Mouse (Mus musculus): ENCODE measurements around the gene Plxna2.

Gene Plxna2

DNA sequence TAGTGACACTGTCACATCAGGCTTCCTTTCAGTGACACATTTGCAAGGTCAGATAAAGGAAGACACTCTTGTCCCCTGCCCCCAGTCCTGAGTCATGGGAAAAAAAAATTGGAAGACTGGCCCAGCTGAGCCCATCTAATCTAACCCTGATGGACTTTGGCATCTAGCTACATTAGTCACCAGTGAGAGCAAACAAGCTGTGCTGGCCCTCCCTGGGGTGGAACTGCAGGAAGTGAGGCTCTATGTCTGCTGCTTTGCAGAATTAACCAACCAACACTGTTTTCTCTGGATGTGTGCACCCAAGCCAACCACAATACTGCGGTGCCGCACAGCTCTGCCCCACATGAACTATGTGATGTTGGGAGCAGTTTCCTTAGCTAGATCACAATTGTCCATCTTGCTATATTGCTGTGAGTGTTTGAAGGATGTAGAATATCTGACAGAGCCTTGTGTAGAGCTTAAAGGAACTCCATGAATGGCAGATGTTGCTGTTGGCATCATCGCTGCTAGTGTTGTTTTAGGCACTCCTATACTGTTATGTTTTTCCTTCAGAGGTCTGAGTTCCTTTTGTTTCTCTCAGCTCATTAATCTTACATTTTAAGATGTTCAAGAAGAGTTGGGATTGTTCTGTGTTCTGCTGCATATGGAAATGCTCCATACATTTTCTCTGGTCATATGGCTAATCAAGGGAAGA, 42.6 kb downstream of the Plxna2 start:
- no peak for DNase-seq (ENCODE audit: extremely low spot score, low spot score)

DNA sequence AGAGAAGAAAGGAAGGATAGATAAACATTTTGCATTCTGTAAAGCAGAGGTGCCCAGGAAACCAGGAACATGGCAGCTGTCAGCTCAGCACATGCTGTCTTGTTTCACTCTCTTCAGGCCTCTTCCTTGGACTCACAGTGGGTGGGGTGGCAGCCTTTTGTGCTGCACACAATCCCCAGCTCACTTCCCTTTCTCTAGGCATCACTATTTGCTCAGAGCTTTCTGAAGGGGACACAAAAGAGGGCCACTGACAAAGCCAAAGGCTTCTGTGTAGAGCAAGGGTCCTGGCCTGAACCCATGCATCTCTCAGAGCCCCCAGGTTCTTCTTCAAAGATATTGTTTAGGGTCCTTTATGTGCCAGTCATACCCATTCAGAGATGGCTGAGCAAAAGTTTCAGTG, 45.0 kb downstream of the Plxna2 start:
- DNase-seq (ENCODE audit: extremely low spot score, low spot score) = peak; percentile 32

DNA sequence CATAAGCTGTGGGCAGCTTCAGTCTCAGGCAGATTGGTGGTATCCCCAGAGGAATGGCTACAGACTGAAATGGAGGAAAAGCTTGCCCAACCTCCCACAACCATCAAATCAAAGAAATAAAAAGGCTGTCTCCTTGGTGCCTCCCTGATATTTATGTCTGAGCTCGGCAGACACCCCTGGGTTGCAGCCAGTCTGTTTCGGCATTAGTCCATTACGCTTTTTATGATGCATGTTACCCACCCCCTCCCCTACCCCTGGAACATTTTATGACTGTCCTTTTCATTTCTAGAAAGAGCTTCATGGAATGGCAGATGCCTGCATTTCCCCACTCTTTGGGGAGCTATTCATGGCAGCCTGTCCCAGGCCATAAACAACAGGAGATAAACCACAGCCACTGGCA, 47.7 kb downstream of the Plxna2 start:
- no peak for DNase-seq (ENCODE audit: extremely low spot score, low spot score)

DNA sequence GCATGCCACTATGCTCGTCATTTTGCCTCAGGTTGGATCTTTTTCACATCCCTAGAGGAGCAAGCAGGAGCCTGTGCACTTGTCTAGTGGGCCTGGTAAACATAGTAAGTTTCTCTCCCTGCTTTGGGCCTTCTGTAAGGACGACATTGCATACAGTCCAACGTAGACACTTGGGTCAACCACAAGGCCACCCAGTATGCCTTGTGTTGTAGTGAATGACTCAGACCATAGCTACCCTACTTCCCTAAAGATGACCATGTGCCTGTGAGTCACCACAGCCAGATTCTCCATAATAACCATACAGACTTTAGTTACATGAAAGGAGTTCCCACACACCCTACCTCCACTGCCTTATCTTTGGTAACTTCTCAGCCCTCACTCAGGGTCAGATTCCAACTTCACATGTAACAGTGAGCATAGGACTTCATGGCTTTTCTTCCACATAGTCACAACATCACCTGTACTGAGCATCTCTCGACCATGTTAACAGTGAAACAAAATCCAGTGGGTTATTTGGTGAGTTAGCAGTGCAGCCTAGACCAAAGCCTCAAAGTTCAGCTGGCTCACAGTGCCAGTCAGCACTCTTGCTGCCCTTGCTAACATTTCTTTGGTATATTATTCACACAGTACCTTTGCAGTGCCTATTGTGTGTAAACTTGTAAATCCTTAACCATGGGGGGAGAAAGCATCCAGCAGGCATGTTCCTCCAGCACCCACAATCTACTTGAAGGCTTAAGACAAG, 53.9 kb downstream of the Plxna2 start:
- no peak for DNase-seq (ENCODE audit: extremely low spot score, low spot score)

DNA sequence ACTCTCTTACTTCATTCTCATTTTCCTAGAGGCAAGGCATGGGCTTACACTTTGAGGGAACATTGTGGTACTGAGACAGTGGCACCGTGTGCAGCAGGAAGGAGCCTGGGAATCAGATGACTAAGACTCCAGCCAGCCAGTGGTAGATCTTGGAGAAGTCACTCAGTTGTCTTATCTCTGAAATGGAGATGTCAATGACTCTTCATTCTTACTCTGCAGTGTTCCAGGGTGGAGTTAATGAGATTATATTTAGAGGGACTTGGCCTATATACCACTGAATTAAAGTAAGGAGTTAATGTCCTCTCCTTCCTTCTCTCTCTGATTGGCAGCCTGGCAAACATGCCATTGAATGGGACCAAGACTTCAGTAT, 54.5 kb downstream of the Plxna2 start:
- no peak for DNase-seq (ENCODE audit: extremely low spot score, low spot score)

DNA sequence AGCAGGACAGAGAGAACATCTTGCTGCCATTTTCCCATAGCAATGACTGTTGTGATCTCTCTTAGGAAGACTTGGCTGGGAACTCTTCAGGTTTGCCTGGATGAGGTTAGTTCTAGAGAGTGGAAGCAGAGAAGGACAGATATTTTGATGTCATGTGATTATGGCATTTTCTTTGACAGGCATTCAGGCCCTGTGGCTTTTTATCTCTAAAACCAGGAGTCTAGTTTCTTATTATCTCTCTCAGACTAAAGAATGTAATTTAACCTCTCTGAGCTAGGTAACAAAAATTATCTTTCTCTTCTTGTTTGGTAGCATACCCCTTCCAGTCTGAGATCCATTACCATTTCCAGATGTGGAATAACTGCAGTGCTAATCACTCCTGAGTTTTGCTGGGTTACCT, 55.2 kb downstream of the Plxna2 start:
- no peak for DNase-seq (ENCODE audit: extremely low spot score, low spot score)

DNA sequence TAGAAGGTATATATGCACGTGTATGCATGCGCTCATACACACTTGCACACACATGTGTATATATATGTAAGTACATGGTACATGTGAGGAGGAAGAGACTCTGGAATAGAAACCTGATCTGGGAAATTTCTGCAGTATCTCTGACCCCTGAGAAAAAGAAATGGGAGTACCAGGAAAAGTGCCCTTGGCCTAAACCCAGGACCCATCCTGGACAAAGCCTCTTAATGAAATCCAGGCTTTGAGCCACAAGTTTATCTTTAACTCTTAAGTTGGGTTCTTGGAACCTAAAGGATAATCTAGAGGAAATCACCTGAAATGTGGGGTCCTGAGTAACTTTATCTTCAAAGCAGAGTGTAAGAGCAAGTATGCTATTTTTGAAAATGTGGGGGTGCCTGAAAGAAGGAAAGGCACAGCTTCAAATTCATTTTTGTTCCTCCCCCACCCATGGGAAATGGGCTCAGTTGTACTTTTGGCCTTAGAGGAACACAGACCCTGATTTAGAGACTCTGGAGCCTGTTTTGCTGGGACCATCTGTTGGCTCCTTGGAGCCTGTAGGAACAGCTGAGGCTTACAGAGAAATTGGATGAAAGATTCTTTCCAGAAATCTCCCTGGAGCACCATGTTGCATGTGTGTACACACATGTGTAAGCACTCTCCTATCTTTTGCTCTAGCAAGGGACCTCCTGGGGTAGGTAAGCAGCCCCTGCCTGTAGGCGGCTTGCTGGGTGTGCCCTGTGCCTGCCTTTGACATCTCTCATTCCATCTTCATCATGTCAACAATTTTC, 57.3 kb downstream of the Plxna2 start:
- no peak for DNase-seq (ENCODE audit: extremely low spot score, low spot score)

DNA sequence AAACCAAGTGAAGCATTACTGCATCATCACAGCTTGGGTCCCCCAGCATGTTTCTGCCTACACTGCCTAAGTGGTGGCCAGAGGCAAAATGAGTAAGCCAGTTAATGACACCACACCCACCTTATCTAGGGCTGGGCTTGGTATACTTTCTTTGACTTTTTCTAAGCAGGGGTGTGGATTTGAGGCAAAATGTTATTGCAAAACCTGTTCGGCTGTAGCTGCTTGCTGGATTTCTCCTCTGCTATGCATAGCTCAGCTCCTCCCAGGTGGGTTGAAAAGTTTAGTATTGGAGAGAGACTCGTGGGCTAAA, 57.8 kb downstream of the Plxna2 start:
- no peak for DNase-seq (ENCODE audit: extremely low spot score, low spot score)

DNA sequence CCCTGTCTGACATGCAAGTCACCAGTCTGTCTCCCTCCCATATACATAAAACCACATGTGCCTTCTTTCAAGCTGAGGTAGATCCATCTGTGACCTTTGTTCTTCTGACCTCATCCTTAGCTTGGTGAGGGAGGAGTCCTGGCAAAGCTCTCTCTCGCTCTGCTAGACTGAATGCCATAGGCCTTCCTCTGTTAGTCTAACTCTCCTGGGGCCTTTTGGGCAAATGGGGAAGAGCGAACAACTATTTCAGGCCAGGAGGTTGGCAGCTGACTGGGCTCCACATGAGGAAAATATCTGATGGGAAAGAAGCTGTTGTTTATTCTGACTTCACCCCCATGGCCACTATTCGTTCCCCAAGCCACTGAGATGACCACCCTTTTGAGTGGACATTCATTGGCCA, 59.9 kb downstream of the Plxna2 start:
- no peak for DNase-seq (ENCODE audit: extremely low spot score, low spot score)

DNA sequence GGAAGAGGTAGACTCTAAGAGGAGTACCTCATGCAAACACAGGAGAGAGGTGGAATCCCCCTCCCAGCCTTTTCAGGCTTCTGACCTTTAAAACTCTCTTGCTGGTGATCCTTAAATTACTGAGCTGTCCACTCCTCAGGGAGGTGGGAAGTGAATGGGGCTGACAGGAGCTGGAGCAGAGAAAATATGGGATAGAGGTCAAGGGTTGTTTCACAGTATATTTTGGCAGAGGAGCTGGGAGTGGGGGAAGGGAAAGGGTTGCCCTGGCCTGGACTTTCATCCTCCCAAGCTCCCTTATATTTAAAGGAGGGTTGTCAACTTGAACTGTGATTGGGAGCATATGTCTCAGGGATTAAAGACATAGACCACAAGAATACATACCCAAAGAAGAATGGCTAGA, 61.1 kb downstream of the Plxna2 start:
- peak; percentile 43 for DNase-seq (ENCODE audit: extremely low spot score, low spot score)

DNA sequence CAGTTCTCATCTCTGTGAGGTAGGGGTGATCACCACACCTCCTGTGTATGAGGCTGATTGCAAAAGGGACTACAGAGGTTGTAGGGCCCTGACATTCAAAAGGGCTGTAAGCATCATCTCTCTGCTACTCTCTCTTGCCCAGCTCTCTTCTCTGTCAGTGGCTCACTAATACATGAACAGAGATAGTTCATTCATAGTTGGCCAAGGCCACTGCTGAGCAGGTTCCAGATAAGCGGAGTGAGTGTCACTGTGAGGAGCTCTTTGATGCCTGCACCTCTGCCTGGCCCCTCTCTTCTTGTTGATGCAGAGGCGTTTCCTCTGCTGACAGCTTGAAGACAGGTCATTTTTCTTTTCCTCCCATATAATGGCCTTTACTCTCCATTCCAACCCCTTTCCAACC, 62.1 kb downstream of the Plxna2 start:
- DNase-seq (ENCODE audit: extremely low spot score, low spot score) = no peak

DNA sequence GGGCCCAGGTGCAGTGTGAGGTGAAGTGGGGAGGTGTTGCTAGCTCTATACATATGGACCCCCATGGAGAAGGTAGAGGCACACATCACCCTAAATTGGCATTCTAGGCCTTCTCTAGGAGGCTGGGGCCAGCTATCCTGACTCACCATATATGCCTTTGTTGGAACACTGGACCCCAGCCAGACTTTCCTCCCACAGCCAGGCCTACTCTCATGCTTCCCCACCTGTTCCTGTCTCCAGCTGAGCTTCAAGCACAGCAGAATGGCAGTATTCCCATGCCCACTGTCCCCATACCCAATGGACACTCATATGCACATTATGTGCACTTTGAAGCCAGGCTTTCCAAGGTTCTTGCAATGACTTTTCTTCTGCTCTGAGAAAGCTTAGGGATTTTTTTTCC, 64.0 kb downstream of the Plxna2 start:
- DNase-seq (ENCODE audit: extremely low spot score, low spot score) = no peak

DNA sequence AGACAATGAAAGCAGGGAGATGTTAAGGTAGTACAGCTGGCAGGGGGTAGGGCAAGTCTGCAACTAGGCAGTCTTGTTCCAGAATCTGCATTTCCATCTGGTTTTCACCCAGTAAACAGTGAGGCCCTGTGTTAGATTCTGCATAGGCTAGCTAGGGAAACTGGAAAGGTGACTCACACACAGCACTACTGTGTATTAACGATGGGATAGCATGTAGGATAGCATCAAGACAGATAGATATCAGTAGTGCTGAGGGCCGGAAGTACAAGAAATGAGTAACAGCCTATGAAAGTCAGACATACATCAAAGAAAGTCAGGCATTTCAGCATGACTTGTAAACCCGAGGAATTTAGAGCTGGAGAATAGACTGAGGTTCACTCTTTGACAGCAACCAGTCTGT, 65.1 kb downstream of the Plxna2 start:
- DNase-seq (ENCODE audit: extremely low spot score, low spot score) = no peak

DNA sequence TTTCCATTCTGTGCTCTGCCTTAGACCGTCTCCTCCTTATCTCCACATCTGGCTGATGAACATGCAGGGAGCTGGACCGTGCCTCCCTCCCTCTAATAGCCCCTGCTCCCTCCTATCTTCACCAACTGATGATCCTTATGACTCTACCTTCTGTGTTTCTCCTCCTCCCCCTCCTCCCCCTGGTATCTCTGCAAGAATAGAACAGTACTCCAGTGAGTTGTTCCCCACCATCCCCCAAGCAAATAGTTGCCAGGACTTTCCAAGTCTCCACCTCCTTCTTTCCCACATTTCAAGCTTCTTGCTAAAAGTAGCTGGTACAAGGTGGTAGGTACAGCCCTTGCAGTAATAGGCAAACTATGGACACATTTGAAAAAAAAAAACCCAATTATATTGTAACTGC, 67.9 kb downstream of the Plxna2 start:
- no peak for DNase-seq (ENCODE audit: extremely low spot score, low spot score)

DNA sequence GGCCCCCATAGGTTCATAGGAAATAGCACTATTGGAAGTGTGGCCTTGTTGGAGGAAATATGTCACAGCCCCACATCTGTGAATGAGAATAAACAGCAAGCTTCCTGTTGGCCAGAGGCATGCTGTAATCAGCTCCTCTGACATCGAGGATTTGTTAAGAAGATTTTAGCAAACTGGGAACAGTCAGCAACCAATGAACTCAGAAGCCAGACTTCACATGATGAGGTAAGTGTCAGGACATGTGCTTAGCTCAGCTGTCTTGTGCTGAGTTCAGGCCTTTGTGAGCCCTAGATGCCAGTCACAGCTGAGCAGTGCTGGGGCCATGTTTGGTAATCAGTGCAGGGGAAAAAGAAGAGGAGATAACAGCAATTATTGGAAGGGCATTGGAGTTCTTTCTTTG, 69.7 kb downstream of the Plxna2 start:
- DNase-seq (ENCODE audit: extremely low spot score, low spot score) = no peak

DNA sequence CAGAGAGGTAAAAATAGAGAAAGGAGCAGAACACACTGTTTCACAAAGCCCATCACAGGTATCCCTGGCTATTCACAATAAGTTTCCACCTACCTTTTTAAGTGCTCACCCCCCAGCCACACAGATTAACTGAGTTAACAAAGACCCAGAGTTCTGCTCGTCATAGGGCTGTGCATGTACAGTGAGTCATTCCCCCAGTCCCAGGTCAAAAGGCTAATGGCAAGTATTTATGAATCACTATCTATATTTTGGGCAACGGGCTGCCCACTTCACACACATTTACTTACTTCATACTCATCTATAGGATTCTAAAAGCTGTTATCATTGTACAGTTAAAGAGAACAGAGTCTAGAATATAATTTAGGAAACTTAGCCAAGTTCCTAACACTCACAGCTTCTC, 70.1 kb downstream of the Plxna2 start:
- no peak for DNase-seq (ENCODE audit: extremely low spot score, low spot score)

DNA sequence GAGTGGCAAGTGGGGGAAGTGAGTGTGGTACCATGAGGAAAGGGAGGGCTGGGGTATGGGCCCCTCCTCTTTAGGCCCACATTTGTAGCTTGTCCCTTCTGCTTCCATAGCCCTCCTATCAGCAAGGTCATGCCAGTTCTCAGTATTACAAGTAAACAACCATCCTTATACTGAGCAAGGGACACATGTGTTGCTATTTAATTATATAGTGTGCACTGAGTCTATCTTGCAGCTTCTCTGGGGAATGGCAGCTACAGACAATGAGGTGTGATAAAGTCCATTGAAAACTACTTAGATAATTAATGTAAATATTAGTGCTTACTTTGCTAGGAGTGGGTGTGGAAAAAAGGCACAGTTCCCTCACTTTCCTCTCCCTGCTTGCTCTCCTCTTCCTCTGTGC, 75.0 kb downstream of the Plxna2 start:
- no peak for DNase-seq (ENCODE audit: extremely low spot score, low spot score)

DNA sequence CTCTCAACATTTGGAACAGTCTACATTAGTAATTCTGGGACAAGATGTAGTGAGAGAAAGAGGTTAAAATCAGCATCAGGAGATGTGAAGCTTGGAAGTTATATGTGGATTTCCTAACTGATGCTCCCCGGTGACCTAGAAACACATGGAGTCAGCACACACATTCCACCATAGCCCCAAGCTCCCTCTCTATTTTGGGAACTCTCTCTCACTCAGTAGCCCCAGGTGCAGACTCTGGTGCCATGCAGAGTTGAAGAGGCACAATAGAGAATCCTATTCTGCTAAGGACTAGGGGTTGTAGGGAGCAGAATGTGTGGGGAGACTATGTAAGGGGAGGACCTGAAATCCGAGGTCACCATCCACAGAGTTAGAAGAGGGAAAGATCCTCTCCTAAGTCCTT, 75.5 kb downstream of the Plxna2 start:
- DNase-seq (ENCODE audit: extremely low spot score, low spot score) = no peak

DNA sequence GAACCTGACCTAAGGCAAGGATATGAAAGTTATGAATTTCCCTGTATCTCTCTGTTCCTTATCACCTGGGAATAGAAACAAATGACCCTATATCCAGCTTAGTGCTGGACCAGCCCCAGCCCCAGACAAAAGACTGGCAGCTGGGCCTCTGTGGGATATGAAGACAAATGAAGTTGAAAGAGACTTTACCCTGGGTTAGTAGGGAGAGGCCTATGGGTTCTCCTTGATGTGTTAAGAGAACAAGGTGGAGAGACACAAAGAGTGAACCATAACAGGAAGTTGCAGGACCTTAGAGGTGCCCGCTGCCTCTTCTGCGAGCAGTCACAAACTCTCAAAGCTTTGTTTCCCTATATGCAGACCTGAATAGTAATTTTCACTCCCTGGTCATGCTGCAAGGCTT, 76.8 kb downstream of the Plxna2 start:
- no peak for DNase-seq (ENCODE audit: extremely low spot score, low spot score)

DNA sequence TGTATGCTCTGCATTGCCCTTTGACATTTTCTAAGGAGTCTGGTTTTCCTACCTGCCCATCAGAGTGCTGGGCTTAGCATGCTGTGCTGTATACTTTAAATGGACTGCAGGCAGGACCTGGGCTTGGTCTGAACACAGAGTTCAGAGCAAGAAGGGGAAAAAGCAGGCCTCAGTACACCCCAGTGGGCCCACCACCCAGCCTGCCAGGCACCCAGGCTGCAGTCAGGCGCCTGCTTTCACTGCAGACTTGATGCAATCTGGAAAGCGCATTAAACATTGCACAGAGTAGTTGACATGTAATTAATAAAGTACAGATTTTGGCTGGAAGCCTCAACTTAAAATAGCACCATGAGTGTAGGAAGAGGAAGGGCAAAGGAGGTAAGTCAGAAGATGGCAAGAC, 79.4 kb downstream of the Plxna2 start:
- DNase-seq (ENCODE audit: extremely low spot score, low spot score) = no peak

DNA sequence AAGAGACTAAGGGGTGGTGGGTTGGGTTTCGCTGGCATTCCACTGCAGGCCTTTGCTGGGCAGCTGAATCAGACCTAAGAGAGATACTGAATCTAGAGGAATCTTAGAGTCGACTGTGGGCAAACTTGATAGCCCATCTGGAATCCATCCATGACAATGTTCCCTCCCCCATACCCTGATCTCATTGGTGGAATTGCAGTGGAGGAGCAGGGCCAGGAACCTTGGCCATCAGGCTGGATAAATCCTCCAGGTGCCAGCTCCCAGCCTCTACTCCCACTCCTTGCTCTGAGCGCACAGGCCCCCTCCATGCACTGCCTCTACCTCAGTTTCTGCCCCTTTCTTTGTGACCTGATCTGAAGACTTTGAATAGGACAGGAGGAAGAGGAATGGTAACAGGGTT, 81.3 kb downstream of the Plxna2 start:
- DNase-seq (ENCODE audit: extremely low spot score, low spot score) = no peak

DNA sequence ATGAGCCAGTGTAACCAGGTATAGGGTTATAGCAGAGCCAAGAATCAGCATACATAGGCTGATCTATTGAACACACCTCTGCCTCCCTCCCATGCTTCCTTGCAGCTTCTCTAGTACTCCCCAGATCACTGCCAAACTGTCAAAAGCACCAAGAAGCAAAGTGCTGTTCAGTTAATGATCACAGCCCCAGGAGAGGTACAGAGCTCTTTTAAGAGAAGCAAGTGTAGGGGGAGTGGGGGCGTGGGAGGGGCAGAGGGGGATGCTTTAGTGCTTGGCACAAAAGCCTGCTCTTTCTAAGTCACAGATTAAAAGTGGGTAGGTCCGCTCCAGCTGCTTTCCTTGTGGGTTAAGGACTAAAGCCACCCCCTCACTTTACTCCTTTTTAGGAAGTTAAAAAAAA, 85.2 kb downstream of the Plxna2 start:
- no peak for DNase-seq (ENCODE audit: extremely low spot score, low spot score)

Data from neural tube, embryonic 10.5 days (tissue).